Mouse (Mus musculus): ENCODE data around the gene Ets1. TPM values are rescaled to one million over a fixed set of nuclear protein-coding genes. Genes with fewer than 3 reads are reported as not detected.

Ets1 gene
- polyA plus RNA-seq, 1 experiment from 2014 or later = 18.9 TPM

DNA sequence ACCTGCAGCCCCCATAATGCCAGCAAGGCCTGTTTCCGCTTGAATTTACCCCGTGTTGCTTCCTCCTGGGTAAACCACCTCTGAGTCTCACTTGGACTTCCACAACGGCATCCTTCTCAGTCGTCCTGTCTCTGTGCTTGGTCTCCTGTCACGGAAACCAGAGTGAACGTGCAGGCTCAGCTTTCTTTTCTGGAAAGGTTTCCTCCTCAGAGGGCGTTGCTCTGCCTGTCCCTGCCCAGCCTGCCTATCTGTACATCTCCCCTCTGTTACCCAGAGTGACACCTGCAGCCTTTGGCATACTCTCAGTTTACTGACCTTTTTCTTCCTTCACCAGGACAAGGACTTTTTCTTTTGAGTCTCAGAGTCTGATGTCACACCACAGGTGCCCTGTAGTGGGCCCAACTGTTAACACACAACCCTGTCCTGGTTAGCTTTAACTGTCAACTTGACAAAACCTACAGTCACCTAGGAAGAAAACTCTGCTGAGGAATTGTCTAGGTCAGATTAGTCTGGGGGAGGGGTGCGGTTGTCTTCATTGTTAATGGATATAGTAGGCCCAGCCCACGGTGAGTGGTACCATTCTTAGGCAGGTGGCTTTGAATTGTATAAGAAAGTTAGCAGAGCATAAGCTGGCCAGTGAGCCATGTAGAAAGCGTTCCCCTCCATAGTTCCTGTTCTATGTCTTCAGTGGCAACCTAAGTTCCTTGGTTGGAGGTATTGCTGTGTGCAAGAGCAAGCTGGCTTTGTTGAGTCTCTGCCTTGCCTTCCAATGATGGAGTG, 27.0 kb upstream of the Ets1 start:
- Histone ChIP-seq H3K27me3 (peaks cover 59% of the 10 kb centered on the region), H3K9me3 (no peaks in the 10 kb centered on the region), H3K9ac (replicated peaks) (no peak overlapping the region), H3K4me1 (replicated peaks) (no peaks in the 10 kb centered on the region), H3K27ac (no peak overlapping the region), H3K4me2 (replicated peaks) (no peak overlapping the region), H3K36me3 (no peaks in the 10 kb centered on the region), H3K4me3 (replicated peaks) (no peak overlapping the region)
- no peak for ATAC-seq
- 86% methylated on average over 10 of the region's 10 CpGs for WGBS

DNA sequence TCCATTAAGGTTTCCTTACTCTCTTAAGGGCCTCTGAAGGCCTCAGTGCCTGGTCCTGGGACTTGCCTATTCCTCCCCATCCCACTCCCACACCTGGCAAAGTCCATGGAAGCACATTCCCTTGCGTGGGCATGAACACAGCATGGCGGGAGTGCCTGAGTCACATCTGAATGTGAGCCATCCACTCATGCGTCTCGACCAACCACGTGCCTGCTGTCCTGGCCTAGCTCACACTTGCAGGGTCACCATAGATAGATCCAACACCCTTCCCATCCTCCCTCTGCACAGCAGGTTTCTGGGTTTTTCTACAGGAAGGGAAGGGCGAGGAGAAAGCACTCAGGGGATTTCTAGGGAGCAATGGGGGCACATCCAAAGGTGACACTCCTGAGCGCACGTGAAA, 25.8 kb upstream of the Ets1 start:
- no peak overlapping the region for H3K27ac ChIP-seq
- no peak overlapping the region for H3K9ac ChIP-seq (replicated peaks)
- H3K36me3 ChIP-seq = no peaks in the 10 kb centered on the region
- H3K27me3 ChIP-seq = peaks cover 59% of the 10 kb centered on the region
- no peaks in the 10 kb centered on the region for H3K4me1 ChIP-seq (replicated peaks)
- ATAC-seq = no peak
- WGBS = 90% methylated on average over 8 of the region's 8 CpGs
- no peak overlapping the region for H3K4me2 ChIP-seq (replicated peaks)
- H3K4me3 ChIP-seq (replicated peaks) = no peak overlapping the region
- no peaks in the 10 kb centered on the region for H3K9me3 ChIP-seq

DNA sequence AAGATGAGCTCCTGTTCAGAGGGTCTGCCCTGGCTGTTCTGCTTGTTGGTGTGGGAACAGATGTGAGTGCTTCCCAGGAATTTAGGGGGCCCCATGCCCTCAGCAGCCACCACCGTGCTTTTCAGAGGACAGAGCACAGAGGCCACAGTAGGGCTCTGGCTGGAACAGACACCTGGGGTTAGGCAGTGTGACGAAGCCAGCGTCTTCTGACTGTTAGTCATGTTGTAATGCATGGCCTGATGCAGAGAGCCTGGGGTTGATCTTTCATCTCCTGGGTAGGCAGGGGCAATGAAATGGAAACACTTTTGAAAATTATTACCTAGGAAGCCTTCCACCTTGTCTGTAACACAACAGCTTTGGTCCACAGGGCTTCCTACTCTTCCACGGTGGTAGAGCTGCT, 25.4 kb upstream of the Ets1 start:
- WGBS = 66% methylated on average over 4 of the region's 4 CpGs
- no peaks in the 10 kb centered on the region for H3K4me1 ChIP-seq (replicated peaks)
- H3K27me3 ChIP-seq = peaks cover 58% of the 10 kb centered on the region
- no peaks in the 10 kb centered on the region for H3K9me3 ChIP-seq
- H3K4me2 ChIP-seq (replicated peaks) = no peak overlapping the region
- no peak overlapping the region for H3K27ac ChIP-seq
- H3K36me3 ChIP-seq = no peaks in the 10 kb centered on the region
- ATAC-seq = no peak
- no peak overlapping the region for H3K9ac ChIP-seq (replicated peaks)
- H3K4me3 ChIP-seq (replicated peaks) = no peak overlapping the region

DNA sequence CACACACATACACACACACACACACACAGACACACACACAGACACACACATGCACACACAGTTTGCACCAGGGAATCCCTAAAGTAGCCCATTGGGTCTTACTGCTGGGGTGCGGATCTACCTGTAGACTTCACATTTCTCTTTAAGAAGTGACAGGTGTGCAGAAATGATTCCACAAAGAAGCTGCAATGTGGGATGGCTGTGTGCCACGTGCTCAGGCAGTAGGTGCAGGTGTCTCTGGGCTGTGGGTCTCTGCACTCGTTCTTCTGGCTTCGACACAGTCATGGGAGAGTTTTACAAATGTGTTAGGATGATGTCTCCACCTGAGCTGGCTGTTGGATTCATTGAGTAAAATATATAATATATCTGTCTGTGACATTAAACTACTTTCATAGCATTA, 24.7 kb upstream of the Ets1 start:
- ATAC-seq = no peak
- WGBS = 92% methylated on average over 4 of the region's 4 CpGs
- Histone ChIP-seq H3K4me1 (replicated peaks) (peaks cover 6% of the 10 kb centered on the region), H3K4me2 (replicated peaks) (no peak overlapping the region), H3K4me3 (replicated peaks) (no peak overlapping the region), H3K9ac (replicated peaks) (no peak overlapping the region), H3K27me3 (peaks cover 56% of the 10 kb centered on the region), H3K36me3 (no peaks in the 10 kb centered on the region), H3K9me3 (no peaks in the 10 kb centered on the region), H3K27ac (no peak overlapping the region)

DNA sequence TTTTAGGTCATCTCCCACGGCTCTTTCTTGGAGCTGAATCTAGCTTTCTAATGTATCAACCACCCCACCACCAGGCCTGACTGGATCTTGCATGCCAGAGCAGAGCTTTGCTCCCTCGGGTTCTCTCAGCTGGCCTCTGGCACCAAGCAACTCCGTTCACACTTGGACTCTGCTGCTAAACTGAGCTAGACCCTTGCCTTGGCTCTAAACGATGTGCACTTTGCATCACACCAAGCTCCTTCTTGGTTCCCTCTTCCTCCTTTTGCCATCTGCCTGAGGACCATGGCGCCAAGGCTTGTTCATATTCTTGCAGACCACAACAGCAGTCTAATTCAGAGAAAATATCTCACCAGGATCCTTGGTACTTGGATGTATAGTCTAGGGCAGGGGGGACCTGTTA, 23.6 kb upstream of the Ets1 start:
- Histone ChIP-seq H3K4me2 (replicated peaks) (no peak overlapping the region), H3K9me3 (no peaks in the 10 kb centered on the region), H3K4me3 (replicated peaks) (no peak overlapping the region), H3K27me3 (peaks cover 59% of the 10 kb centered on the region), H3K36me3 (no peaks in the 10 kb centered on the region), H3K9ac (replicated peaks) (no peak overlapping the region), H3K27ac (no peak overlapping the region), H3K4me1 (replicated peaks) (peaks cover 7% of the 10 kb centered on the region)
- ATAC-seq = no peak
- WGBS = 89% methylated on average over 5 of the region's 5 CpGs

DNA sequence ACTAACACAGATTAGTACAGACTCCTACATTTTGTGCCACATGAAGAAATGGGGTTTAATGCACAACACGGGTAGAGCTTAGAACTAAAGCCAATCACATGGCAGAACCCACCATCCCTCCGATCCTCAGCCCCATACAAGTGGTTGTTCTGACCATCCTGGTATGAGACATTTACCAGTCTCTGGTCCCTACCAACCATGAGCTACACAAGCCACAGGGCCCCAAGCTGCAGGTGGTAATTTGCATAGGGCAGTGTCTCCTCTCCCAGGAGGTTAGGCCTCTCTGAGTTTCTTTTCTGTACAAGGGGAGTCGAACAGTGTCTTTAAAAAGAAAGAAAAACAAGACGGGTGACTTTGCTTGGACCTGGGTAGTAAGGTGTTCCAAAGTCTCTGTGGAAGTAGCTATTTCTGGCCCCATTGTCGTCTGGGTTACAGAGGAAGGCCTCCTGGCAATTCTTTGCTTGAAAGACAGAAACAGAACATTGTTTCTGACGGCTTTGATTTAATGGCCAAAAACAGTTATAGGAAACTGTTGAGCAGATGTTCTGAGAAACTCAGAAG, 23.1 kb upstream of the Ets1 start:
- WGBS = 71% methylated on average over 6 of the region's 6 CpGs
- no peaks in the 10 kb centered on the region for H3K9me3 ChIP-seq
- no peak overlapping the region for H3K4me2 ChIP-seq (replicated peaks)
- no peak for ATAC-seq
- H3K4me3 ChIP-seq (replicated peaks) = no peak overlapping the region
- H3K27me3 ChIP-seq = peaks cover 59% of the 10 kb centered on the region
- no peaks in the 10 kb centered on the region for H3K36me3 ChIP-seq
- H3K27ac ChIP-seq = no peak overlapping the region
- H3K9ac ChIP-seq (replicated peaks) = no peak overlapping the region
- peaks cover 7% of the 10 kb centered on the region for H3K4me1 ChIP-seq (replicated peaks)

DNA sequence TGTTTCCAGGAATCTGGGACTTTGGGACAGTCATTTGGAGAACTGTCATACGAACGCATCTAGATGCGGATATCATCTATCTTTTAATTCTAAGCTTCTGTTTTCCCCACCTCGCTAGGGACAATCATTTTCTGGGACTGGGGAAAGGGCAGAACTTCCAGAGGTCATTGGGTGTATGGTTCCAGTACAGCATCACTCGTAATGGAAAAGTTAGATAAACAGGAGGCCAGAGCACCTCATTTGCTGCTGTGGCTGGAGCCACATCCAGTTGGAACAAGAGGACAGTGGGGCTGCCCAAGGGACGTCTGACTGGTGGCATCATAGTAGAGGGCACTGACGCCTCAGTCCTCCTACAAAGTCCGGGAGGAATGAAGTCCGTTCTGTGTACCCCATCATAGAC, 21.8 kb upstream of the Ets1 start:
- Histone ChIP-seq H3K4me2 (replicated peaks) (no peak overlapping the region), H3K36me3 (no peaks in the 10 kb centered on the region), H3K4me3 (replicated peaks) (no peak overlapping the region), H3K9me3 (no peaks in the 10 kb centered on the region), H3K27ac (no peak overlapping the region), H3K27me3 (peaks cover 63% of the 10 kb centered on the region), H3K4me1 (replicated peaks) (peaks cover 7% of the 10 kb centered on the region), H3K9ac (replicated peaks) (no peak overlapping the region)
- ATAC-seq = no peak
- 91% methylated on average over 9 of the region's 9 CpGs for WGBS

DNA sequence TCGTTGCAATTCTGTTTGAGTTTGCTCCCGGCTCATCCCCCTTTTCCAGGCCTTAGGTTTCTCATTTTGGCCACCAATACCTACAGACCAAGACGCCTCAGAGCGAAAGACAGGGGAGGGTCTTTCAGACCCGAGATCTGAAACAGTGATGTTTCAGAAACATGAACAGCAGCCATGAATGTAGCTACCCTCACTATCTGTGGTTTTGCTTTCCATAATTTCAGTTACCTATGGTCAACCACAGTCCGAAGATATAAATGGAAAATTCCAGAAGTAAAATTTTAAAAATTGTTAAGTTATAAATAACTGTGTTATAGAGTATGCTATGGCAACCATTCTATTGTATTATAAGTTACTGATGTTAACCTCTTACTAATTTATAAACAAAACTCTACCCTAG, 20.6 kb upstream of the Ets1 start:
- 89% methylated on average over 6 of the region's 6 CpGs for WGBS
- H3K4me3 ChIP-seq (replicated peaks) = no peak overlapping the region
- H3K27me3 ChIP-seq = peaks cover 73% of the 10 kb centered on the region

DNA sequence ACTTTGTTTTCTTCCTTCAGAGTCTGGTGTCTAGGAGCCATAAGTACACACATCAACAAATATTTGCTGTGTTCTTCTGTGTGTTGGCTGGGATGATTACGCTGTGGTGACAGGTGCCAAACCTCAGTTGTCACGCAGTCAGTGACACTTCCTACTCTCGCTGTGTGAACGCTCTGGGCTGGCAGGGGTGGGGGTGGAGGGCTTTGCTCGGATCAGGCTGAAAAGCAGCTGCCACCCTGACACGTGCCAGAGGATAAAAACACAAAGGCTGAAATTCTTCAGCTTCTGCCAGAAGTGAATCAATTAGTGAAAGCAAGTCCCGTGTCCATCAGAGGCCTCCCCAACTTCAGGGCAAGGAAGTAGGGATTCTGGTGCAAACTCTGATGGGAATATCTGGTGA, 20.0 kb upstream of the Ets1 start:
- Histone ChIP-seq H3K27me3 (peaks cover 75% of the 10 kb centered on the region), H3K36me3 (no peaks in the 10 kb centered on the region), H3K27ac (no peak overlapping the region), H3K4me1 (replicated peaks) (peaks cover 7% of the 10 kb centered on the region), H3K9ac (replicated peaks) (no peak overlapping the region), H3K4me3 (replicated peaks) (no peak overlapping the region), H3K4me2 (replicated peaks) (no peak overlapping the region), H3K9me3 (no peaks in the 10 kb centered on the region)
- peak; percentile 50; the same call in 1 of the 2 replicates for ATAC-seq
- WGBS = 10% methylated on average over 7 of the region's 7 CpGs

More for the DNA sequence above, 20.6 kb upstream of the Ets1 start:
- Histone ChIP-seq H3K4me1 (replicated peaks) (peaks cover 7% of the 10 kb centered on the region), H3K27ac (no peak overlapping the region), H3K9me3 (no peaks in the 10 kb centered on the region), H3K4me2 (replicated peaks) (no peak overlapping the region), H3K36me3 (no peaks in the 10 kb centered on the region), H3K9ac (replicated peaks) (no peak overlapping the region)
- ATAC-seq = no peak

DNA sequence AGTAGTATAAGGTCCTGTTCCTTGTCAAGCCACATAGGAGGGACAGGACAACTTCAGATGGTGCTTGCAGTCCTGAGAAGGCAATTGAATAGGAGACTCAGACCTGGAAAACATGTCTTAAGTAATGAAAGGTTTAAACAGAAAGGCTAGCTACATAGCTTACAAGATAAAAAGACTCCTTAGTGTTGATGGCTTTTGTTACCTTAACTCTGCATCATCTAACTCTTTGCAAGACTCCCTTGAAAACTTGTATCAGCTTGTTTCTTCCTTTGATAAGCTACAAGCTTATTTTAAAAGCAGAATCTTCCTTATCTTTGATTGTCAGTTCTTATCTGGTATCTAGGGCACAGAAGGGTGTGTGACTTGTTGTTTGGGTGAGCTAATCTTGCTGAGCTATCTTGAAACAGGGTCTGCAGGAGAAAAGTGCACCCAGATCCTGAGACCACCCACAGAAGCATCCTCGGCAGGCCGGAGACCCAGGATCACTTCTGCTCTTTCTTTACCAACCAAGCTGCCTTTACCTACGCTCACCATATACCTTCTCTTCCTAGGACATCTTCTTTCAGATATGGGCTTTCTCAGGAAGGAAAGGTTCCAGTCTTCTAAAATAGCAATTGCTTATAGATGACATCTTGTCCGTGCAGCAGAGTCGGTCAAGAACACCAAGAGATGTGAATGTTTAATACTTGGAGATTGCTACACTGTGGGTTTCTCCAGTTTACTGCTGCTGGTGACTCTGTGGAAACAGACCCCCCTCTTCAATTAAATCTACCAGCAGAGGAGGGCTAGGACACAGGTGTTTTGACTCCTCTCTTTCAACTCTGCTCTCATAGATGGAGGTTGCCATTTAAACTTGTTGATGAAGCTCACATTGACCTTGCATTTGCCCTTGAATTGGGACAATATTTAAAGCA, 19.2 kb upstream of the Ets1 start:
- H3K9me3 ChIP-seq = no peaks in the 10 kb centered on the region
- H3K4me3 ChIP-seq (replicated peaks) = no peak overlapping the region
- ATAC-seq = no peak
- H3K27me3 ChIP-seq = peaks cover 75% of the 10 kb centered on the region
- peaks cover 7% of the 10 kb centered on the region for H3K4me1 ChIP-seq (replicated peaks)
- H3K9ac ChIP-seq (replicated peaks) = no peak overlapping the region
- 89% methylated on average over 5 of the region's 5 CpGs for WGBS
- H3K4me2 ChIP-seq (replicated peaks) = no peak overlapping the region
- no peak overlapping the region for H3K27ac ChIP-seq
- H3K36me3 ChIP-seq = no peaks in the 10 kb centered on the region

DNA sequence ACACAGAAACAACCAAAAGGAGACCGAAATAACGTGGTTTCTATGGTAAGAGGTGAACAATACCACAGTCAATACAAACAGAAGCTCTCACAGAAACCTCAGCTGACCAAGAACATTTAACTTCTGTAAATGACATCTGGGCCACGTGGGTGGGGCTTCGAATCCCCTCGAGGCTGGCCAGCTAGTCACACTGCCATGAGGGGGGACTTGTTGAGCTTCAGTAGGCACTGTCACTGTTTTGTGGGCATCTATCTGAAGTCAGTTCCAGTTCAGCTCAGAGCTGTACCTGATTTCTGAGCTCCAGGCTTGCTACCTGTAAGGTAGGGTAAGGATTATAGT, 18.6 kb upstream of the Ets1 start:
- H3K27ac ChIP-seq = no peak overlapping the region
- 80% methylated on average over 5 of the region's 5 CpGs for WGBS
- peaks cover 70% of the 10 kb centered on the region for H3K27me3 ChIP-seq

DNA sequence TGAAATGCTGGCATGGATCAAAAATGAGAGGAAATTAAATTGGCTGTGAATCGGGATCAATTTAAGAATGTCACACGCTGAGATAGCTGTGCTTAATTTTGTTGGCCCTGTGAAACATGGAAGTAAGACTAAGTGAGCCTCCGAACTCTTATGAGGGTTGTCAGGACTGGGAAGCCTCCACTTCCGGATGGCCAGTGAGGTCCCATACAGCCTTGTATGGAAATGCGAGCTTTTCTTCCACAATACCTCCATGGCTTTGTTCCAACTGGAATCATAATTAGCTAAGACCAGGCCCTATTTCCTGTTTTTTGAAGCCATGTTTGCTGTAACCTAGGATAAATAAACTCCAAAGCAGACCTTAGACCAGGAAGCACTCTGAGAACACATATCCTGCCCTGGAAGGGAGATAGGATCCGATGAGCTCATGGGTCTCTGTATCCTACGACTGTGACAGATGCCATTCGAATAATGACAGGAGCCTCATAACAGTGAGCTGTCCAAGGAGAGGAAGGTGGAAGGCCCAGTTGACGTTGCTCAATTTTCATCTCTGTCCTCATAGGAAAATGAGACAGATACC, 17.4 kb upstream of the Ets1 start:
- 89% methylated on average over 9 of the region's 9 CpGs for WGBS
- peaks cover 7% of the 10 kb centered on the region for H3K4me1 ChIP-seq (replicated peaks)
- no peak overlapping the region for H3K4me2 ChIP-seq (replicated peaks)
- no peak overlapping the region for H3K9ac ChIP-seq (replicated peaks)
- H3K27ac ChIP-seq = no peak overlapping the region
- no peak overlapping the region for H3K4me3 ChIP-seq (replicated peaks)
- no peaks in the 10 kb centered on the region for H3K36me3 ChIP-seq
- no peaks in the 10 kb centered on the region for H3K9me3 ChIP-seq
- H3K27me3 ChIP-seq = peaks cover 58% of the 10 kb centered on the region
- no peak for ATAC-seq

More for the DNA sequence above, 18.6 kb upstream of the Ets1 start:
- Histone ChIP-seq H3K9ac (replicated peaks) (no peak overlapping the region), H3K4me3 (replicated peaks) (no peak overlapping the region), H3K4me2 (replicated peaks) (no peak overlapping the region), H3K36me3 (no peaks in the 10 kb centered on the region), H3K4me1 (replicated peaks) (peaks cover 7% of the 10 kb centered on the region), H3K9me3 (no peaks in the 10 kb centered on the region)
- no peak for ATAC-seq

Measured in midbrain, embryonic 13.5 days (tissue).